Mouse (Mus musculus): ENCODE measurements around the gene Map2k5.

DNA sequence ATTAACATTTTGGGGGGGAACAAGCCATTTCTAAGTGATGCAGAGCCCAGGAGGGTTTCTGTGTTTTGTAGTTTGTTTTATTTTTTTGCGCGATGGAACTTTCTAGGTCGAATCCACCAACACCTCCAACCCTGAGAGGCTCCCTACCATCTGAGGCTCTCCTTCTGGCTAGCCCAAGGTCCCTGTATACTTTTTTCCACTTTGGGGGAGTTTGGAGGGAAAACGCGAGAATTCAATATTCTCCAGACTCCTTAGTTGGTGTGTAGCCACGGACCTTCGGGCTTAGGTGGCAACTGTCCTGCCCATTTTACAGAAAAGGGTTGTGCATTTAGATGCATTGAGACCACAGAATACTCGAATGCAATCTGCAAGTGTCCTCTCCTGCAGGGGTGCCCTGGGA, 241.5 kb downstream of the Map2k5 start:
- TF ChIP-seq CTCF (IDR thresholded peaks at IDR 0.05; ENCODE audit: control insufficient read depth, insufficient read depth, insufficient read length) (no peak), MYOG (IDR thresholded peaks at IDR 0.05; ENCODE audit: control insufficient read depth, extremely low read depth, insufficient read length) (no peak), USF1 (IDR thresholded peaks at IDR 0.05; ENCODE audit: low read depth) (no peak), CEBPB (IDR thresholded peaks at IDR 0.05; ENCODE audit: low read depth) (no peak), MYOD1 (IDR thresholded peaks at IDR 0.05; ENCODE audit: control insufficient read depth, insufficient read length, low read depth) (no peak), MAX (IDR thresholded peaks at IDR 0.05) (no peak)
